Mouse (Mus musculus): ENCODE data around the gene Chad. TPM values are rescaled to one million over a fixed set of nuclear protein-coding genes. Genes with fewer than 3 reads are reported as not detected.

Chad gene
- polyA plus RNA-seq (2015; fragmentation: Nextera tagmentation; extraction: Ambion mirVana): 0.58 and 0.79 TPM in 2 replicates

GRCm38 (mm10) chr11:94564437-94565150, at the start of gene Chad:
Gene Chad (plus strand): TSS chr11:94565047.

GRCm38 (mm10) chr11:94521219-94521843, 43.5 kb upstream of the Chad start, which contains the start of gene Mycbpap:
Gene Mycbpap (minus strand): TSS chr11:94521742.

GRCm38 (mm10) chr11:94548888-94549690, 15.8 kb upstream of the Chad start, which contains the start of gene Rsad1:
Gene Rsad1 (minus strand): TSS chr11:94549255.

GRCm38 (mm10) chr11:94601321-94602281, 36.8 kb downstream of the Chad start, which contains the start of gene Acsf2:
Gene Acsf2 (minus strand): TSS chr11:94601871.

Other genes with a start within 250 kb of the Chad start
- gene Luc7l3, start 243.1 kb upstream of the Chad start, polyA plus RNA-seq (2015; fragmentation: Nextera tagmentation; extraction: Ambion mirVana): 44.7 and 52.8 TPM in 2 replicates
- gene Ankrd40, start 237.0 kb upstream of the Chad start, polyA plus RNA-seq (2015; fragmentation: Nextera tagmentation; extraction: Ambion mirVana): 13.3 TPM in 2 replicates
- gene Abcc3, start 172.1 kb upstream of the Chad start, polyA plus RNA-seq (2015; fragmentation: Nextera tagmentation; extraction: Ambion mirVana): 36.0 and 41.3 TPM in 2 replicates
- 2.3 and 2.5 TPM in 2 replicates for gene Cacna1g, start 90.8 kb upstream of the Chad start, polyA plus RNA-seq (2015; fragmentation: Nextera tagmentation; extraction: Ambion mirVana)
- 0.16 and 0.23 TPM in 2 replicates for gene Spata20, start 78.9 kb upstream of the Chad start, polyA plus RNA-seq (2015; fragmentation: Nextera tagmentation; extraction: Ambion mirVana)
- 18.2 and 22.5 TPM in 2 replicates for gene Epn3, start 65.1 kb upstream of the Chad start, polyA plus RNA-seq (2015; fragmentation: Nextera tagmentation; extraction: Ambion mirVana)
- 0.41 and 1.2 TPM in 2 replicates for gene Mycbpap, start 43.3 kb upstream of the Chad start, polyA plus RNA-seq (2015; fragmentation: Nextera tagmentation; extraction: Ambion mirVana)
- 2.2 and 3.3 TPM in 2 replicates for gene Rsad1, start 15.8 kb upstream of the Chad start, polyA plus RNA-seq (2015; fragmentation: Nextera tagmentation; extraction: Ambion mirVana)
- 2.6 and 2.8 TPM in 2 replicates for gene Acsf2, start 36.8 kb downstream of the Chad start, polyA plus RNA-seq (2015; fragmentation: Nextera tagmentation; extraction: Ambion mirVana)
- 112 and 135 TPM in 2 replicates for gene Lrrc59, start 64.7 kb downstream of the Chad start, polyA plus RNA-seq (2015; fragmentation: Nextera tagmentation; extraction: Ambion mirVana)
- gene Mrpl27, start 88.7 kb downstream of the Chad start, polyA plus RNA-seq (2015; fragmentation: Nextera tagmentation; extraction: Ambion mirVana): 122 and 124 TPM in 2 replicates
- gene Eme1, start 88.9 kb downstream of the Chad start, polyA plus RNA-seq (2015; fragmentation: Nextera tagmentation; extraction: Ambion mirVana): 2.9 and 3.7 TPM in 2 replicates
- gene Xylt2, start 112.5 kb downstream of the Chad start, polyA plus RNA-seq (2015; fragmentation: Nextera tagmentation; extraction: Ambion mirVana): 10.7 and 10.9 TPM in 2 replicates
- gene Gm11541, start 139.5 kb downstream of the Chad start, polyA plus RNA-seq (2015; fragmentation: Nextera tagmentation; extraction: Ambion mirVana): 0.07 and 0.12 TPM in 2 replicates
- gene Cdc34b, start 176.7 kb downstream of the Chad start, polyA plus RNA-seq (2015; fragmentation: Nextera tagmentation; extraction: Ambion mirVana): 0.11 TPM in 1 of 2 replicates, not detected in the other
- gene Tmem92, start 217.7 kb downstream of the Chad start, polyA plus RNA-seq (2015; fragmentation: Nextera tagmentation; extraction: Ambion mirVana): not detected in 2 replicates

Data from urinary bladder, postnatal 0 days (tissue).